Comparison of ENCODE assay signal across 19 mouse cellular contexts in genomic region chr13:32864529-32864928, GRCm38 (mm10). TPM values are rescaled to one million over a fixed set of nuclear protein-coding genes. Genes with fewer than 3 reads are reported as not detected.
"Had no signal": no experiment of that assay in that cellular context is flagged by ENCODE, and none has a peak within 500 bp of the region (broad histone marks: within the 10 kb centered on the region; RNA-seq: fewer than 3 reads in every experiment).

No protein-coding gene starts in this region.

RNA-seq across cellular contexts. Expression of gene Serpinb1a, which starts 13.5 kb away (rescaled TPM):
- polyA plus RNA-seq: hindbrain, embryonic 11.5 days had no signal

RNA-seq across cellular contexts. Expression of gene Serpinb1c, which starts 33.5 kb away (rescaled TPM):
- polyA plus RNA-seq: heart, embryonic 10.5 days; heart, embryonic 14.5 days; hindbrain, embryonic 10.5 days; hindbrain, embryonic 11.5 days; hindbrain, embryonic 12.5 days; hindbrain, embryonic 13.5 days; hindbrain, embryonic 14.5 days; hindbrain, embryonic 15.5 days; hindbrain, embryonic 16.5 days; hindbrain, postnatal 0 days; intestine, embryonic 14.5 days; intestine, embryonic 15.5 days; intestine, embryonic 16.5 days; intestine, postnatal 0 days; kidney, embryonic 14.5 days; kidney, embryonic 15.5 days; kidney, embryonic 16.5 days; kidney, postnatal 0 days; large intestine, adult 2 months had no signal
